Mouse (Mus musculus): ENCODE results near the gene Syt16. TPM values are rescaled to one million over a fixed set of nuclear protein-coding genes. Genes with fewer than 3 reads are reported as not detected.

The Syt16 gene
- 1 to 10 TPM in 1 of 2 experiments, under 1 TPM in 1; 0.93 to 1.7 TPM for total RNA-seq (2021)
- long read RNA-seq, experiment 1, partial matches to known transcripts: 1 of 3 reads
- long read RNA-seq, experiment 1, other reads (novel, unspliced or antisense): 2 of 3 reads
- long read RNA-seq, experiment 2, partial matches to known transcripts: 1 of 1 reads
- long read RNA-seq, experiment 2, other reads (novel, unspliced or antisense): 0 of 1 reads

DNA sequence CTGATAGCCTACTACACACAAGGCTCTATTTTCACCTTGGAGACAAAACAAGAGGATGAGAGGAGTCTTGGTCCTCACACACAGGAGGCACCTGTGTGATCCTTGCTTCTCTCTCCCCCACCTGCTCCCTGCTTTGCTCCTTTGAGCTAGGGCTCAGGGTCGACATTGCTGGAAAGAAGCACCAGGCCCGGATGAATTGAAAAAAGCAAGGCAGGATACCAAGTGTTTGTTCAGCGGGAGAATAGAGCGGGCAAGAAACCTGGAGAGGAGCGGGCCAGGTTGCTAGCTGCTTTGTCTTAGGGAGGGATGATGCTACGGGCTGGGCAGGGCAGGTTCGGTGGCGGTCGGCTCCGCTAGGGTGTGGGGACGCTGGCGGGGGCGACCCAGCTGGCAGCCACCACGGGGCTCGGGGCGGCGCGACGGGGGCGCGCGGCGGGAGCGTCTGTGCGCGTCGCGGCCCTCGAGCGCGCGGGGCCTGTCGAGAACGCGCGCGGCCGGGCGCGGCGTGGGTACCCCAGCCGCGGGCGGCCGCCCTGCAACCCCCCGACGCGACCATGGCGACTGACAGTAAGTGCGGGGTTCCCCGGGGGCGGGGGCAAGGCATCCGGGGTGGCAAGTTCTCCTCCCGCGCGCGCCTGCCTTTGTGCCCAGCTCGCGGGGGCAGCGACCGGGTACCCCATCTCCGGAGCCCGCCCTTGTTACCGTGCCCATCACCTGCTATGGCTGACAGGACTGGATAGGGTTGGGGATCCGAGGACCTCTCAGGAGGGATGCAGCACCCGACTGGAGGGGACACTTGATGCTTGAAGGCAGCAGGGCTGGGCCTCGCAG, at the start of gene Syt16:
TSS of gene Syt16 (plus strand) at position 365 of the 831 bp plus-strand sequence.
- no peak for DNase-seq

DNA sequence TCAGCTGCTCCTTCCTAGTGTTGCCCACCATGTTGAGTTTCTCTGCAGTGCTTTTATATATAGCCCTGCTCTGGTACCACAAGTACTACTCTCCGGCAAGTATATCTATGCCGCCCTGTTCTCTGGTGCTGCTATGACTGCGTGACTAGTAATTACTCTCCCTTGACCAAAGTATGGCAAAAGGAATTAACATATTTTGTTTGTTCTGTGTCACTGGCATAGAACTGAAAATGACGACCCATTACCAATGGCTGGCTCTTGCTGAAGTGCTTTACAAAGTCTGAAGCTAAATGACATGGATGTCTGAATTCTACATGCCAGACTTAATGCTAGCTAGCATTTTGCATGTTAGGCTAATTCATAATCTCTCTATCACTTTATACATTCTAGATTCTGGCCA, 49.0 kb upstream of the Syt16 start:
- no peak for DNase-seq

DNA sequence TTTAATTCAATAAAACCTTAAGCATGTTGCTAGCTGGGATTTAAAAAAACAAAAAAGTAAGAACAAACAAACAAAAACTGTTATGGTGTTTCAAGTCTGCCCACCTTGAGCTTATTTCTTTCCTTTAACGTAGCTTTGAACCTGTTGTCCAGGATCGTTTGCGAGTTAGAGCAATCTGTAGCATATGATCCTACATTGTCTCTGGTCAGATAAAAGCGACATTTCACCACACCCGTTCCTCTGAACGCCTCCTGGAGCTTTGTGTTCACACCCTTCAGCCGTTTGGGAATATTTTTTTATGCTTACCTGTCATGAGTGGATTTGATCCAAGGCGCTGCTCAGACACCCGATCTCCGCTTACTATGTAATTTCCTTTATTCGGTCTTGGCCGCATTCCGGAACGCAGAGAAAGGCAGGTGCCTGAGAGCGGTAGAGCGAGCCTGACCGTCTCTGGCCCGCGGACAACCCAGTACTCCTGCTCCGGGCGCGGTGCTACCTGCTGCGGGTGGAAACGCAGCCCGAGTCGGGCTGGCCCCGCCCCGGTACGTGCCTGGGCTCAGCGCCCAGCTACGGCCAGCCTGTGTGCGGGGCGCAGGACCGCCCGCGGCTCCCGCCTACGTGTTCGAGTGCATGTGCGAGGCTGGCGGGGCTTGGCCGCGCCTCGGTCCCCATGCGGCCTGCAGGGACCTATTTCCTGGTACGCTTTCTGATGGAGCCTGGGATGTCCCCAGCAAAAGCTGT, 48.0 kb upstream of the Syt16 start:
- DNase-seq: peak; percentile 68

DNA sequence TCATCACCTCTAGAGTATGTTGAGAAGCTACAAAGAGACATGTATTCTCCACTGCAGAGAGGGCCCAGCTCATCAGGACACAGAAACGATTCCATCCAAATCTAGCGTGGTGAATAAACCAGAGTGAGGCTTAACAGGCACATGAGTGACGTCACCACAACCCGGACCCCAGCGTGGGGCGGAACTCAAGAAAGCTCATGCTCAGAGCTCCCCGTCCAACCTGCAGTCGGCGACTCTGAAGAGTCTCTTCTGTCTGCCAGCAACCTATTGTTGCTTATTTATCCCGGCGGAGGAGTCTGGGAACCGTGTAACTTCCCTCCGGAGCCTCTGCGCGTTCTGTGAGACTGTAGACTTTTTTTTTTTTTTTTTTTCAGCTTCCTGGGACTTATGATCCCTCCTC, 44.6 kb upstream of the Syt16 start:
- DNase-seq: peak; percentile 37

DNA sequence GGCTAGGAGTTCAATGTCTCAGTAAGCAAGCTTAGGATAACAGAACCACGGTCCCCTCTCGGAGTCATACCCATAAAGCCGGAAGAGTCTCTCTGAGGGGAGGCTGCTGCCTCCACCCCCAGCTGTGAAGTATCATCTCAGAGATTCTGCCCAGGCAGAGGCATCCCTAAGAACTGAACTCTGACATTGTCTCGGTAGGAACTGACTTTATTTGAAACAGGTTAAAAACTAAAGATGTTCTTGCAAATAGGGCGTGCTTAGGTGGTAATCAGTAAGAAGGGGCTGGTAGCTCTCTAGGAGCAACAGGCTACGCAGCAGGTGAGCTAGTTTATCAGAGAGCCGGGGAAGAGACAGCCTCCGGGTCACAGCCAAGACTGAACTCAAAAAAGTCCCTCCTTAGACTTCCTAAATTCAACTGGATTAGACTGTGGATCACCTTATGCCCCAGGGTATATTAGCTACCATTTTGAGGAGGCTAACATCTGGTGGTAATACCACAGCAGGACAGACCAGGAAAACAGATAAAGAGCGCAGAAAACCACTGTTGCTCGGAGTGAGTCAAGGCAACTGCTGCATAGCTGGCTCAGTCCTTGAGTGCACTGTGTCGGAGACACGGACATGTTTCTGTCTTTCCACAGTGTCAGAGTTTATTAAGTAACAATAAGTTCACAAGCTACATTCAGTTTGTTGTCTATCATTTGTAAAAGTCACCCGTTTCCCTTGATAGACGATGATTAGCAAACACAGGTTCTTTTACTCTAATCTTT, 43.9 kb upstream of the Syt16 start:
- no peak for DNase-seq

DNA sequence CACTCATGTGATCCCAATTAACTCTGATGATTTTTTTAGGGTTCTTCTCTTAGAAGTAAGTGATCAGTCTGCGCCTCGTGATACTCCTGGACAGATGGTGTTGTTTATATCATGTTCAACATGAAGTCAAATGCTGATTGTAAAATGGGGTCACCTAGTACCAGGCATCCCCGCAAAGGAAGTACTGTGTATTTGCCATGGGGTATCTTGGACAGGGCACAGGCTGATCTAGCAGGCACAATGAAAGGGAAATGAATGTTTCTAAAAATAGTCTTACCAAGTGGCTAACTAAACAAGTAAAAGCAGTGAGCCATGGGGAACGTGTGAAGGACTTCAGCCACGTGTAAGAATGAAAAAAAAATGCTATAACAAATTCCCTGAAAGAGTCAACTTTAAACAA, 42.7 kb upstream of the Syt16 start:
- DNase-seq: no peak

DNA sequence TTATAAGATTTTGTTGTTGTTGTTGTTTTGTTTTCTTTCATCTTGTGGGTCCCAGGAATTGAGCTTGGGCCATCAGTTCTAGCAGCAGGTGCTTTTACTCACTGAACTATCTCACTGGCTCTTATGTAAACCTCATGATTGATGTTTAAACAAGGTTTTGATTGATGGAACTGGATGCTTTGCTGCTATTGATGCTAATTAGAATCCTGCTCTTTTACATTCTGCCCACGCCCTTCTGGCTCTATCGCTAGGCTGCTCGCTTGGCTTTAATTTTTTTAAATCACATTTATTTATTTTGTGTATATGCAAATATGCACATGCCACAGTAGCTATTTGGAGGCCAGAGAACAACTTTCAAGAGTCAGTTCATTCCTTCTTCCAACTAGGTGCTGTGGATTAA, 39.8 kb upstream of the Syt16 start:
- DNase-seq: no peak

DNA sequence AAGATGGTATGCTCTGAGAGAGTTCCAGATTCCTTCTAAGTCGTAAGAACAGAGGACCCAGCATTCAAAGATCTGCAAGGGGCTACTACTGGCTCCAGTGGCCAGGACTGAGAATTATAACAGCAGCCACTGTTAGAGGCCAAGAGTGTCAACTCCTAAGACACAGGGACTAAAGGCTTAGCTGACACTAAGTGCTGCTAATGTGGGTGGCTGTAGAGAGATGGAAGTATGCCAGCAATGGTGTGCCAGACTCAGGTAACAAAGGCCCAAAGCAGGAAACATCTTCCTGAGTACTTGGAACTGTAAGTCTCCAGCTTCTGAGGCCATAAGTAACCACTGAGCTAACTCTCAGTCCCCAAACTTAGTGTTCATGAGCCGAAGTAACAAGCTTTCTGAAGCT, 38.6 kb upstream of the Syt16 start:
- no peak for DNase-seq

DNA sequence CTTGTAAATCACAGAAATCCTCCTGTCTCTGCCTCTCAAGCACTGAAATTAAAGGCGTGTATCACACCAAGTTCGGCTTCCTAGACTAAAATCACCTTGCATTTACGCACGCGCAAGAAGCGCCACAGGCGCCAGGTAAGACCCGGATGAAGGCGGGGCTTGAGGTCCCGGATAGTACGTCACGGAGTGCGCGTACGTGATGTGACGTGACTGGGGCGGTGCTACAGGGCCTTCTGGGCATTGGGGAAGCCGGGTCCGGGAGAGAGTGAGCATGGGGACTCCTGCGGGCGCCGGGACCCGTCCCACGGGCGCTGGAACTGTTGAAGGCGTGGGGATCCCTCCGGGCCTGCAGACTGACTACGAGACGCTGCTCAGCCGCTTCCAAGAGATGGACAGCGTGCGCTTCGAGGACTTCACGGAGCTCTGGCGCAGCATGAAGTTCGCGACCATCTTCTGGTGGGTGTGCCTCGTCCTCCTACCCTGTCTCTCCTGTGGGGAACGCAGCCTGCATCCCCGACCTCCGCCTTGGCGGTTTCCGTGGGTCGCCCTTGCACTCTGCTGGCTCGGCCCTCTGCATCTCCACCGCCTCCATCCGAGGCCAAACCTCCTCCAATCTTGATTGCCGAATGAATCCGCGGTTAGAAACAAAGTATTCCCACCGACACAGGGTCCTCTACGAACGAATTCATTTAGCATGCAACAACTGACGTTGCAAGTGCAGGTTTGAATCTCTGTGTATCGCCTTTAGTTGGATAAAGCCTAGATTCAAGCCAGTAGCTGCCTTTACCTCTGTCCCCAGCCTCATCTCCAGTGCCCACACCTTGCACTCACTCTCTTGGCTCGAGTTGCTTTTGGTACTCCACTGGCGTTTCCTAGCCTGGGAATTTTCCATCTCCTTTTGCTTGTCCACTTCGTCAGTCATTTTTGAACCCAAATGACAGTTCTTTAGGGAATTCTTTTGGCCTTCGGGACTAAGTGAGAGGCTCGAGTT, 32.9 kb upstream of the Syt16 start, which contains the start of gene Snapc1:
TSS of gene Snapc1 (plus strand) at position 191 of the 991 bp plus-strand sequence.
- DNase-seq: peak; percentile 98

DNA sequence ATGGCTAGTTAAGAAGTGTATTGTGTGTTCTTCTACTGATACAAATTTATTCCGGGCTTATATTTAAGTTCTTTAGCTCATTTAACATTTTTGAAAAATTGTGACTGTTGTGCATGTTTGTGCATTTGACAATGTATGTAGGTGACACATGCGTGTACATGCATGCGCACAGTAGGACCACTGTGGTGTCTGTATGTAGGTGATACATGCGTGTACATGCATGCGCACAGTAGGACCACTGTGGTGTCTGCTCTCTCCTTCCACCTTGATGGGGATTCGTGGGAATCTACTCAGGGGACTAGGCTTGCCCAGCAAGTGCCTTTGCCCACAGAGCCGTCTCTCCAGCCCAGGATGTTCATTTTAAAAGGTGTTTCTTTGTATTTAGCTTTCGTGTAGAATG, 28.3 kb upstream of the Syt16 start:
- DNase-seq: no peak

DNA sequence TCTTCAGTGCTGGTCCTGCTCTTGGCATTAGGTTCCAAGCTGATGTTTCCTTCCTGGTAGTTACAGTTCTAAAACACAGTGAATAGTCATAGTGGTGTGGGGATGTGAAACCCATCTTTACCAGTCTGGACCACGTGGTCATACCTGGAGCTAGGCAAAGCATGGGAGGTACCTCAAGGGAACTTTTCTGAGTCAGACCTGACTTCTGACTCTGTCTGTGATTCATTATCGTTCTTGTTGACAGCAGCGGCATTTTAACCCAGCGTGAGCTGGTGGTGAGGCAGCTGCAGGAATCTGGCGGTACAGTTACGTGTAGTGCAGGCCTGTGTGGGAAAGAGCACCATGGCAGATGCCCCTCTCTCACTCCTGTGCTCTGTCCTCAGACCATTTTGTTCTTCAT, 22.9 kb upstream of the Syt16 start:
- DNase-seq: no peak

DNA sequence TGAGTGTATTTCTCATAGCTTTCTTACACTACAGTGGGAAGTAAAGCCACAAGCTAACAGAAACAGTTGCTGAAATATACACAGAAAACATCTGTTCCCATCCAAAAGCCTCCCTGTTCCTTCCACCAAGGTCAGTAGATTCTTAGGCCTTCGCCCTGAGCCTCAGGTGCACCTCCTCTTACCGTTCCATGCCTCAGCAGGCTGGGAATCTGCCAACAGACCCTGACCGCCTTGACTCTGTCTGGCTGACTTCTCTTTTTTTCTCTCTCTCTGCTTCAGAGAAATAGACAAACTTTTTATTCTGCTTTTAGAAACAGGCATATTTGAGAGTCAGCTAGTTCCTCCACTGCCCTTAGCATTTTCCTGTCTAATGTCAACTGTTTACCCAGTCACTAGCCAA, 19.3 kb upstream of the Syt16 start:
- no peak for DNase-seq

DNA sequence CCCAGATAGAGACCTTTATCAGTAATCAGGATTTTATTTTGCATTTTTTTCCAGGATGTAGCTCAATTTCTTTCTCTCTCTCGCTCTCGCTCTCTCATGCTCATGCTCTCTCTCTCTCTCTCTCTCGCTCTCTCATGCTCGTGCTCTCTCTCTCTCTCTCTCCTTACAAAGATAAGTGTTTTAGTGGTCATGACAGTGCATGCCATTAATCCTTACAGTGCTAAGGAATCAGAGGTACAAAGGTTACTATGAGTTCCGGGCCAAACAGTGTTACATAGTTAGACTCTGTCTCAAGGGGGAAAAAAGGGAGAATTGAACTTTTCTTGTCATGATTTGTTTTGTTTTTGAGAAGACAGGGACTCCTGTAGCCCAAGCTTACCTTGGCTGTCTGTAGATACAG, 17.8 kb upstream of the Syt16 start:
- no peak for DNase-seq

DNA sequence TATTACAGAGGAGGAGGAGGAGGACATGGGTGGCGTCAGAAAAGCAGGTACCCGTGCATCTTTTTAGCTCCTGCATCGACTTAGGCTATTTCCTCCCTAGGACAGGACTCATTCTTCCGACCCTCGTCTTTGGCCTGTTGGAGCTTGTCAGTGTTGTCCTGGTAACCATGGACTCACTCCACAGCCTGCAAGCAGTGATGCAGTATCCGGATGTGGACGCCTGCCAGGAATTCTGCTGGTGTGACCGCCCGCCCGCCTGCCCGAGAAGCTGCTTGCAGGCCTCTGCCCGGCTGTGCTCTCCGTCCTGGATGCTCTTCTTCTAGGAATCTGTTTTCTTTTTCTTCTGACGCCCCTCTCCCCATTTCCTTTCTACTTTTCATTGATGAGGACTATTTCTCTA, 14.9 kb upstream of the Syt16 start:
- peak; percentile 65 for DNase-seq

DNA sequence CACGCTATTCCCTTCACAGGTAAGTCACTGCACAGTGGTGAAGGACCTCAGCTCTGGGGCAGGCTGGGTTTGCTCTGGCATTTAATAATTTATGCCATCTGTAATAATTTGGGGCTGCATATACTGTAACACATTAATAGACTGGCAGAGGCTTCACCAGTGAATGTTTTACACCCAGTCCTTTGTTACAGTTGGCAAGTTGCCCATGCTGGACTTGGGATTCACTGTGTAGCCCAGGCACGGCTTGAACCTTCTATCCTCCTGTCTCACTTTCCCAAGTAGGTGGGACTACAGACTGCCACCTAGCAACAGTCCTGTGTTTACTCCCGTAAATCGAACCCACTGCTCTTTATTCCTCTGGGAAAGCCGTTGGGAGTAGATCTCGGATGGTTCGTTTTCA, 11.2 kb upstream of the Syt16 start:
- DNase-seq: no peak

DNA sequence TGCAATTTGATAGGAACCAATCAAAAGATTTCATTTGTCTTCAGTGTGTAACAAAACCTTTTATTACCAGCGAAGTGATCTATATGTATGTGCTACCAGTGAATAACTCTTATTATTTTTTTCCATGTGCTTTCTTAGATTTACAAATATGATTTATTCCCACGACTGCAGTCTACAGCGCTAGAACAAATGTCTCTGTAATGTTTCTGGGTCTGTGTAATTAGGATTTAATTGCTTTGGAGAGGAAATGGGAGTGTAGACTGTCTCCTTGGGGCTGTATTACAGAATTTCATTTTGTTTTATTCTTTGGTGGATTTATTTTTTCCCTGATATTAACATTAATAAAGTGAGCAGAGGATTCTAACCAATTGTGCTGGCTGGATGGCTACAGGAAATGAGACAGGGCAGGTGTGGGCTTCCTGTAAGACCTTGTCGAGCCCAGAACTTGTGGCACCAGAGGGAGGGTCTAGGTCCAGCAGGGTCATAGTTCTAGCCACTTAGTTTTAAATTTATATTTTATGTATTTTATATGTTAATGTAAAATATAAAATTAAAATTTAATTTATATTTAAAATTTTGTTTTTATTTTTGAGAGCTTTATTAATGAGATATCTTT, 9.0 kb upstream of the Syt16 start:
- DNase-seq: no peak

DNA sequence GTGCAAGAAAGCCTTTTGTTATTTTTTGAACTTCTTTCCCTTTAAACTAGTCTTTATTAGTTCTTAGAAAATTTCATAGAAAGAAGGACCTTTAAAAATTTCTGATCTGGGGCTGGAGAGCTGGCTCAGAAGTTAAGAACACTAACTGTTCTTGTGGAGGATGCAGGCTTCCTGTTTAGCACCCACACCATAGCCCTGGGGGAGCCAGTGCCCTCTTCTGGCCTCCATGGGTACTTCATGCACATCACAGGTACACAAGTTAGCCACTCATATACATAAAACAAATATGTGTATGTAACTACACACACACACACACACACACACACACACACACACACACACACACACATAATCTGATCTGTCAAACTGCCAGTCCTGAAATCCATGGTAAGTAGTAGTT, 7.9 kb upstream of the Syt16 start:
- DNase-seq: peak; percentile 73

DNA sequence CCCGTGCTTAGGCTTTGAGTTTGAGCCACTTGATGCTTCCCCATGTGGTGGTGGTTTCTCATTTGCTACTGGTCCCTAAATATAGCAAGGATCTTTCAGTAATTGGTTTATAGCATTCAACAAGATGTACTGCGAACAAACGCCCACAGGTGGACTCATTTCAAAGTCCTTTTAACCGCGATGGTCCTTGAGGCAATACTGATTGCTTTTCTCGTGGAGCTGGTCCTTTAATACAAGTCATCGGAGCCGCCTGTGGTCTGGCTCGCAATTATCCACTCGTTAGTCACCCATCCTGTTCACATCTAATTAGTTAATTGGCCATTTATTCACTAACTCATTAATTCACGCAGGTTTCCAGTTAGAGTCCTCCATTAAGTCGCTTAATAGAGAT, 560 bp upstream of the Syt16 start:
- no peak for DNase-seq

DNA sequence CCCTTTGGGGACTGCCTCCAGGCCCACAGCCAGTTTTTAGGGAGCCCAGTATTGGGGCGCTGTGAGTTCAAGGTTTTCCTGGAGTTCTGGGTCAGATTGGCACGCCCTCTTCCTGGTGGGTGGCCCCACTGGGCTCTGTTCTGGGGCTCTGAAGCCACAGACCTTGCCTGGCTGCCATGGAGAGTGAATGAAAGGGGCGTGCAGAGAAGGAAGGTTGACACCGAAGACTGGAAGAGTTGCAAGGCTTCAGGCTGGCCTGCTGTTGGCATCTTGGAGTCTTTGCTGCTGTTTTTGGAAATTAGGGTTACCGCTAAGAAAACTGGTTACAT, 631 bp downstream of the Syt16 start:
- DNase-seq: no peak

DNA sequence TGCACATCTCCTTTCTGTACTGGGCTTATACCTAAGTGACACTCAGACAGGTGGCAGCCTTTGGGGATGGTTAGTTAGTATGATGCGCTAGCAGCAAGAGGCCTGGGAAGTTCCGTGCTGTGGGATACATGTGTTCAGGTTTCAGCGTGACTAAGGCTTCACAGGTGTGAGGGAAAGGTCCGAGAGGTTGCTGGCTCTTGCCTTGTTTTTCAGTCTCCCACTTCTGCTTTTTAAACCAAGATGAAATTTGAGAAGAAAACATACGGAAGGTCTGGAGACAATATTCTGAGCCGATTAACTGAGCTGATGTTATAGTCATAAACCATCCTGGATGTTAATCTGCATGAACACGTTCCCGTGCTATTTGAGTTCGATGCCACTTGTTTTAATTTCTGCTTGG, 5.0 kb downstream of the Syt16 start:
- no peak for DNase-seq

DNA sequence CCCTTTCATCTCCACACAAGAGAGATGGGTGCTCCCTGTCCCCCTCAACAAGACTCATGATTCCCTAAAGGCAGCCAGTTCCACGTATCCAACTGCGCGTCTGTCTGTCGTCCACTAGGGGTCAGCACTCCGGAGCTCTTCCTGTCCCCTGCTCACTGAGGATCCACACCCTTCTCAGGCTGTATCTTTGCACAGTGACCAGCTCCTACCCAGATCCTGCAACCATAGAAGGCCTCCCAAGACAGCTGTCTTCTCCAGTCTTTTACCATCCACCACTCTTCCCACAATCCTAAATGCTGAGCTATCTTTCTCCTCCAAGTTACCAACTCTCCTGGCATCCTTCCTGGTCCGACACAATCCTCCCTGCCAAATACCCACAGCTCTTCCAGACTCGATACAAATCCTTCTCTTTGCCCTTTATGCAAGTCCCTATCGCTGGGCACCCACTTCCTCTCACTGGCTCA, 12.0 kb downstream of the Syt16 start:
- peak; percentile 43 for DNase-seq

Data from adrenal gland, postnatal 10 days (tissue).